Mouse (Mus musculus) lung, adult 2 months (tissue): ENCODE measurements around the gene Slc35b2.

Source experiments
- CTCF ChIP-seq: fragments of 200-500 bp; IDR thresholded peaks from 2 replicates; pipeline ENCODE4 v1.5.1; 2011; ENCODE audit warnings: mild to moderate bottlenecking, low read length, control low read depth; ENCODE audit not compliant: insufficient read depth
- POLR2A ChIP-seq: fragments of 200-500 bp; IDR thresholded peaks from 2 replicates; pipeline ENCODE4 v1.6.1; 2011; ENCODE audit warnings: low read depth, mild to moderate bottlenecking, control low read depth, low read length, borderline replicate concordance; ENCODE audit errors: extremely low read depth

DNA sequence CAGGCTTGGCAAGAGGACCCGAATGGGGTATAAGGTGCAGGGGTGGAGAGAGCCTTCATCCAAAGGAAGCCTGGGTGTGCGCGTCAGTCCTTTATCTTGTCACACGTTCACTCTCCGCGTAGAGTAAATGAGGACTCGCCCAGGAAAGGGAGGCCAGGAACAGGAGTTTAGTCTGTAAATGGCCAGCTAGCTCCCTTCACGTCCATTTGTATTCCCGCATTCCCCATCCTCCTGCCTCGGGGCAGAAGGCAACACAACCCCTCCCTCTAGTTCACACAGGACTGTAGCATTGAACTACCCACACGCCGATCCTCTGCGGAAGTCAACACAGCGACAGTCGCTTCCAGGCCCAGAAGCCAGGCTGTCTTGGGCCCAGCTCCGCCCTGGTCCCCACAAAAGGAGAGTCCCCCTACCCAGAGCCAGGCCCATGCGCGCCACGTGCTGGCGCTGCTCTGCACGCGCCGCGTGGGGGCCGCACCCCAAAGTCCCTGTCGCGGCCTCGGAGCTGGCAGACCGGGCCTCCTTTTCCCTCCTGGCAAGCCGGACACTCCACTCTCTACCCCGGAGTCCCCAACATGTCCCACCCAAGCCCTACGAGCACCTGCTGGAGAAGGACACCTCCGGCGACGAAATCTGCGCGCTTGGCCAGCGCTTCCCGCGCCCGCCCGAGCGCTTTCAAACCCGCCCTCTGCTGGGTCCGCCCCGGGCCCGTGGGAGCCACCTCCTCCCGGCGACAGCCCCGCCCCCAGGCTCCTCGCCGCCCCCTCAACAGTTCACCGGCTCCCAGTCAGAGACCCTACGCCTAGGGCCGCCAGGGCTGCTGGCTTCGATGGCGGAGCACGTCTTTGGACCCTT lies 31.4 kb downstream of the Slc35b2 start:
- no peak for TF ChIP-seq CTCF
- peak; percentile 73; the same call in 1 of the 2 replicates for TF ChIP-seq POLR2A
